Mouse (Mus musculus): Measurements from ENCODE around the gene Ncor2. TPM values are rescaled to one million over a fixed set of nuclear protein-coding genes. Genes with fewer than 3 reads are reported as not detected.

Ncor2 gene
- polyA plus RNA-seq, 1 experiment from 2014 or later = 17.2 TPM

- DNase-seq (ENCODE audit: low spot score) (no peak), ATAC-seq (replicated peaks; ENCODE audit: low FRiP score) (peak; percentile 19; the same call in 1 of the 2 replicates)
- Histone ChIP-seq H3K27ac (ENCODE audit: low read depth, low read length) (peak overlapping the region; percentile 93), H3K9ac (ENCODE audit: low read depth, low read length) (peak overlapping the region; percentile 38; the same call in 1 of the 2 replicates), H3K36me3 (ENCODE audit: control insufficient read depth, insufficient read depth, low read length) (no peaks in the 10 kb centered on the region; the same call in 1 of the 2 replicates), H3K9me3 (ENCODE audit: control insufficient read depth, low read length) (no peaks in the 10 kb centered on the region), H3K4me2 (peak overlapping the region; percentile 52), H3K27me3 (replicated peaks; ENCODE audit: control insufficient read depth, insufficient read depth, low read length) (no peaks in the 10 kb centered on the region), H3K4me3 (ENCODE audit: low read depth, low read length) (peak overlapping the region; percentile 19; the same call in 1 of the 2 replicates), H3K4me1 (replicated peaks; ENCODE audit: control insufficient read depth, insufficient read depth, low read length) (peaks cover 54% of the 10 kb centered on the region)
- WGBS = 65% methylated on average over 19 of the region's 19 CpGs
Measured at GRCm38 (mm10) chr5:125140151-125140699, 38.8 kb downstream of the Ncor2 start.

- Histone ChIP-seq H3K9me3 (ENCODE audit: control insufficient read depth, low read length) (no peaks in the 10 kb centered on the region), H3K36me3 (ENCODE audit: control insufficient read depth, insufficient read depth, low read length) (no peaks in the 10 kb centered on the region; the same call in 1 of the 2 replicates), H3K4me1 (replicated peaks; ENCODE audit: control insufficient read depth, insufficient read depth, low read length) (peaks cover 59% of the 10 kb centered on the region), H3K4me3 (ENCODE audit: low read depth, low read length) (no peak overlapping the region), H3K4me2 (no peak overlapping the region), H3K27me3 (replicated peaks; ENCODE audit: control insufficient read depth, insufficient read depth, low read length) (no peaks in the 10 kb centered on the region), H3K27ac (ENCODE audit: low read depth, low read length) (peak overlapping the region; percentile 93), H3K9ac (ENCODE audit: low read depth, low read length) (no peak overlapping the region)
- DNase-seq (ENCODE audit: low spot score) = no peak
- WGBS = 86% methylated on average over 5 of the region's 5 CpGs
- no peak for ATAC-seq (replicated peaks; ENCODE audit: low FRiP score)
Measured at GRCm38 (mm10) chr5:125139669-125140068, 39.4 kb downstream of the Ncor2 start.

GRCm38 (mm10) chr5:125138841-125139430, 40.1 kb downstream of the Ncor2 start:
- DNase-seq (ENCODE audit: low spot score) = no peak
- Histone ChIP-seq H3K4me2 (no peak overlapping the region), H3K27ac (ENCODE audit: low read depth, low read length) (no peak overlapping the region; the same call in 1 of the 2 replicates), H3K9ac (ENCODE audit: low read depth, low read length) (no peak overlapping the region), H3K36me3 (ENCODE audit: control insufficient read depth, insufficient read depth, low read length) (no peaks in the 10 kb centered on the region), H3K4me3 (ENCODE audit: low read depth, low read length) (no peak overlapping the region), H3K27me3 (replicated peaks; ENCODE audit: control insufficient read depth, insufficient read depth, low read length) (no peaks in the 10 kb centered on the region), H3K9me3 (ENCODE audit: control insufficient read depth, low read length) (no peaks in the 10 kb centered on the region), H3K4me1 (replicated peaks; ENCODE audit: control insufficient read depth, insufficient read depth, low read length) (peaks cover 64% of the 10 kb centered on the region)
- 88% methylated on average over 13 of the region's 13 CpGs for WGBS
- ATAC-seq (replicated peaks; ENCODE audit: low FRiP score) = no peak

- H3K4me1 ChIP-seq (replicated peaks; ENCODE audit: control insufficient read depth, insufficient read depth, low read length) = peaks cover 62% of the 10 kb centered on the region
- no peaks in the 10 kb centered on the region for H3K9me3 ChIP-seq (ENCODE audit: control insufficient read depth, low read length)
- H3K27ac ChIP-seq (ENCODE audit: low read depth, low read length) = no peak overlapping the region
- no peak overlapping the region for H3K9ac ChIP-seq (ENCODE audit: low read depth, low read length)
- no peaks in the 10 kb centered on the region for H3K27me3 ChIP-seq (replicated peaks; ENCODE audit: control insufficient read depth, insufficient read depth, low read length)
- H3K4me2 ChIP-seq = no peak overlapping the region
- no peaks in the 10 kb centered on the region for H3K36me3 ChIP-seq (ENCODE audit: control insufficient read depth, insufficient read depth, low read length)
- DNase-seq (ENCODE audit: low spot score) (no peak), ATAC-seq (replicated peaks; ENCODE audit: low FRiP score) (no peak)
- 75% methylated on average over 18 of the region's 18 CpGs for WGBS
- H3K4me3 ChIP-seq (ENCODE audit: low read depth, low read length) = no peak overlapping the region
Measured at GRCm38 (mm10) chr5:125137672-125138285, 41.2 kb downstream of the Ncor2 start.

- no peak overlapping the region for H3K4me3 ChIP-seq (ENCODE audit: low read depth, low read length)
- H3K27me3 ChIP-seq (replicated peaks; ENCODE audit: control insufficient read depth, insufficient read depth, low read length) = no peaks in the 10 kb centered on the region
- peak overlapping the region; percentile 8; the same call in 1 of the 2 replicates for H3K9ac ChIP-seq (ENCODE audit: low read depth, low read length)
- H3K4me1 ChIP-seq (replicated peaks; ENCODE audit: control insufficient read depth, insufficient read depth, low read length) = peaks cover 58% of the 10 kb centered on the region
- WGBS = 47% methylated on average over 14 of the region's 14 CpGs
- ATAC-seq (replicated peaks; ENCODE audit: low FRiP score) (0 out of 2 replicates have a peak, but pooled peaks have one; percentile 32), DNase-seq (ENCODE audit: low spot score) (no peak)
- no peaks in the 10 kb centered on the region for H3K36me3 ChIP-seq (ENCODE audit: control insufficient read depth, insufficient read depth, low read length)
- H3K27ac ChIP-seq (ENCODE audit: low read depth, low read length) = no peak overlapping the region
- no peaks in the 10 kb centered on the region for H3K9me3 ChIP-seq (ENCODE audit: control insufficient read depth, low read length)
- H3K4me2 ChIP-seq = no peak overlapping the region
Measured at GRCm38 (mm10) chr5:125136996-125137671, 41.9 kb downstream of the Ncor2 start.

GRCm38 (mm10) chr5:125136296-125136995, 42.6 kb downstream of the Ncor2 start:
- H3K9ac ChIP-seq (ENCODE audit: low read depth, low read length) = no peak overlapping the region; the same call in 1 of the 2 replicates
- no peaks in the 10 kb centered on the region for H3K36me3 ChIP-seq (ENCODE audit: control insufficient read depth, insufficient read depth, low read length)
- H3K27me3 ChIP-seq (replicated peaks; ENCODE audit: control insufficient read depth, insufficient read depth, low read length) = no peaks in the 10 kb centered on the region
- no peak overlapping the region for H3K27ac ChIP-seq (ENCODE audit: low read depth, low read length)
- no peaks in the 10 kb centered on the region for H3K9me3 ChIP-seq (ENCODE audit: control insufficient read depth, low read length)
- ATAC-seq (replicated peaks; ENCODE audit: low FRiP score) (no peak), DNase-seq (ENCODE audit: low spot score) (no peak)
- H3K4me3 ChIP-seq (ENCODE audit: low read depth, low read length) = no peak overlapping the region
- peaks cover 53% of the 10 kb centered on the region for H3K4me1 ChIP-seq (replicated peaks; ENCODE audit: control insufficient read depth, insufficient read depth, low read length)
- 67% methylated on average over 5 of the region's 5 CpGs for WGBS
- H3K4me2 ChIP-seq = no peak overlapping the region

- WGBS = 49% methylated on average over 11 of the region's 11 CpGs
- Histone ChIP-seq H3K36me3 (ENCODE audit: control insufficient read depth, insufficient read depth, low read length) (no peaks in the 10 kb centered on the region), H3K9ac (ENCODE audit: low read depth, low read length) (no peak overlapping the region), H3K27ac (ENCODE audit: low read depth, low read length) (no peak overlapping the region), H3K9me3 (ENCODE audit: control insufficient read depth, low read length) (no peaks in the 10 kb centered on the region), H3K27me3 (replicated peaks; ENCODE audit: control insufficient read depth, insufficient read depth, low read length) (no peaks in the 10 kb centered on the region), H3K4me3 (ENCODE audit: low read depth, low read length) (no peak overlapping the region), H3K4me1 (replicated peaks; ENCODE audit: control insufficient read depth, insufficient read depth, low read length) (peaks cover 52% of the 10 kb centered on the region), H3K4me2 (no peak overlapping the region)
- 0 out of 2 replicates have a peak, but pooled peaks have one; percentile 37 for ATAC-seq (replicated peaks; ENCODE audit: low FRiP score)
- DNase-seq (ENCODE audit: low spot score) = no peak
Measured at GRCm38 (mm10) chr5:125134795-125135468, 44.1 kb downstream of the Ncor2 start.

- Histone ChIP-seq H3K36me3 (ENCODE audit: control insufficient read depth, insufficient read depth, low read length) (no peaks in the 10 kb centered on the region), H3K9ac (ENCODE audit: low read depth, low read length) (no peak overlapping the region), H3K9me3 (ENCODE audit: control insufficient read depth, low read length) (no peaks in the 10 kb centered on the region), H3K27me3 (replicated peaks; ENCODE audit: control insufficient read depth, insufficient read depth, low read length) (no peaks in the 10 kb centered on the region), H3K4me1 (replicated peaks; ENCODE audit: control insufficient read depth, insufficient read depth, low read length) (peaks cover 52% of the 10 kb centered on the region), H3K4me3 (ENCODE audit: low read depth, low read length) (no peak overlapping the region), H3K4me2 (no peak overlapping the region), H3K27ac (ENCODE audit: low read depth, low read length) (no peak overlapping the region)
- WGBS = 58% methylated on average over 7 of the region's 7 CpGs
- ATAC-seq (replicated peaks; ENCODE audit: low FRiP score) (no peak), DNase-seq (ENCODE audit: low spot score) (no peak)
Measured at GRCm38 (mm10) chr5:125134391-125134790, 44.6 kb downstream of the Ncor2 start.
